Mouse (Mus musculus) cortical plate, adult 2 months (tissue): ENCODE results near the gene Mfsd5.

Experiments
- CTCF ChIP-seq: fragments of 200-500 bp; IDR thresholded peaks from 2 replicates; pipeline ENCODE4 v1.5.1; 2011; ENCODE audit warnings: mild to moderate bottlenecking, control low read depth, low read length; ENCODE audit not compliant: insufficient read depth; ENCODE audit errors: extremely low read depth
- POLR2A ChIP-seq: fragments of 200-500 bp; IDR thresholded peaks from 2 replicates; pipeline ENCODE4 v1.6.1; 2011; ENCODE audit warnings: mild to moderate bottlenecking, low read length, control low read depth; ENCODE audit not compliant: insufficient read depth; ENCODE audit errors: extremely low read depth

GRCm38 (mm10) chr15:102248812-102249191, 30.5 kb upstream of the Mfsd5 start:
- TF ChIP-seq CTCF (no peak), POLR2A (no peak)
